Mouse (Mus musculus) kidney, embryonic 16.5 days (tissue): ENCODE results near the gene Efhd2. TPM values are rescaled to one million over a fixed set of nuclear protein-coding genes. Genes with fewer than 3 reads are reported as not detected.

Experiments used
- ATAC-seq: fragments of 200-750 bp; cut with Nextera tagmentation; 2 replicates; pipeline ENCODE4 v1.8.0; 2017; ENCODE audit warnings: moderate TSS enrichment; ENCODE audit not compliant: low FRiP score, low TSS enrichment
- H3K27ac ChIP-seq: fragments of 300-500 bp; sonication (generic); 2 replicates; pipeline ENCODE4 v1.5.1; 2014; ENCODE audit warnings: low read length
- H3K27me3 ChIP-seq: fragments of 300-500 bp; sonication (generic); 2 replicates; pipeline ENCODE4 v1.6.1; 2014; ENCODE audit warnings: low read length, control low read depth, mixed read lengths; ENCODE audit not compliant: insufficient read depth
- H3K36me3 ChIP-seq: fragments of 300-500 bp; sonication (generic); 2 replicates; pipeline ENCODE4 v1.6.1; 2014; ENCODE audit warnings: low read length, control low read depth, mixed read lengths; ENCODE audit not compliant: insufficient read depth
- H3K4me1 ChIP-seq: fragments of 300-500 bp; sonication (generic); 2 replicates; pipeline ENCODE4 v1.6.1; 2014; ENCODE audit warnings: low read length, control low read depth, mixed read lengths; ENCODE audit not compliant: insufficient read depth
- H3K4me2 ChIP-seq: fragments of 300-500 bp; sonication (generic); replicated peaks from 2 replicates; pipeline ENCODE4 v1.6.1; 2014; ENCODE audit warnings: low read depth, low read length
- H3K4me3 ChIP-seq: fragments of 300-500 bp; sonication (generic); 2 replicates; pipeline ENCODE4 v1.5.1; 2014; ENCODE audit warnings: mild to moderate bottlenecking, low read length
- H3K9ac ChIP-seq: fragments of 300-500 bp; sonication (generic); replicated peaks from 2 replicates; pipeline ENCODE4 v1.6.1; 2014; ENCODE audit warnings: low read length
- H3K9me3 ChIP-seq: fragments of 300-500 bp; sonication (generic); 2 replicates; pipeline ENCODE4 v1.6.1; 2016; ENCODE audit warnings: low read length, control low read depth
- WGBS: fragments of 180-500 bp; shearing (Covaris S2); extraction: QIAGEN DNeasy Blood & Tissue Kit; methylation state at CpG from one replicate; pipeline ENCODE4 v1.1.7; 2014; 5-methylcytosine and 5-hydroxymethylcytosine counted together
- polyA plus RNA-seq: library from polyadenylated mRNA; unstranded; fragments of >200 nt; fragmentation: Nextera tagmentation; extraction: Ambion mirVana; gene quantifications from 2 replicates; pipeline ENCODE4 v1.2.1, GENCODE M21; 2015

Efhd2 gene
- polyA plus RNA-seq, 1 experiment from 2014 or later: 62.4 TPM

GRCm38 (mm10) chr4:141819316-141819715 lies 55.4 kb downstream of the Efhd2 start:
- no peaks in the 10 kb centered on the region for H3K36me3 ChIP-seq
- H3K27ac ChIP-seq: no peak overlapping the region
- WGBS: 93% methylated on average over 7 of the region's 7 CpGs
- no peak for ATAC-seq
- no peak overlapping the region for H3K9ac ChIP-seq
- no peaks in the 10 kb centered on the region for H3K9me3 ChIP-seq
- H3K4me3 ChIP-seq: no peak overlapping the region
- no peaks in the 10 kb centered on the region for H3K27me3 ChIP-seq
- H3K4me2 ChIP-seq: no peak overlapping the region
- H3K4me1 ChIP-seq: no peaks in the 10 kb centered on the region

GRCm38 (mm10) chr4:141818861-141819260 lies 55.9 kb downstream of the Efhd2 start:
- H3K27ac ChIP-seq: no peak overlapping the region
- H3K4me1 ChIP-seq: no peaks in the 10 kb centered on the region
- 0 out of 2 replicates have a peak, but pooled peaks cover under 1% of the 10 kb centered on the region for H3K36me3 ChIP-seq
- no peaks in the 10 kb centered on the region for H3K27me3 ChIP-seq
- no peaks in the 10 kb centered on the region for H3K9me3 ChIP-seq
- H3K4me2 ChIP-seq: no peak overlapping the region
- WGBS: 89% methylated on average over 13 of the region's 13 CpGs
- no peak for ATAC-seq
- no peak overlapping the region for H3K9ac ChIP-seq
- no peak overlapping the region for H3K4me3 ChIP-seq

DNA sequence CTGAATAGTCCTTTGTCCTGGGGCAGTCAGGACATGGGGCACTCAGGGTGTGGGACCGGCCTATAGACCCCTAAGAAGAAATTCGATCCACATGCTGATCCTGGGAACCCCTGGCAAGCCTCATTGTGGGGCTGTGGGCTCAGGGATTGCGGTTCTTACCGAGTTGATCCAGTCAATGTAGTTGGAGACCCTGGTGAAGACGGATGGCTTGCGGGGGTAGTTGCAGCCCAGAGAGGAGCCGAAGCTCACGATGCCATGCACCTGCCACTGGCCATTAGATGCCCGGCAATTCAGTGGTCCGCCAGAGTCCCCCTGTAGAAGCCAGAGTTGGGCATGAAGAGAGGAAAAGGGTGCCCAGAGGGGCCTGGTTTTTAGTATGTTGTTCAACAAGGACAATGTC lies 57.0 kb downstream of the Efhd2 start:
- no peaks in the 10 kb centered on the region for H3K27me3 ChIP-seq
- H3K4me3 ChIP-seq: no peak overlapping the region
- H3K36me3 ChIP-seq: 0 out of 2 replicates have a peak, but pooled peaks cover 10% of the 10 kb centered on the region
- H3K27ac ChIP-seq: no peak overlapping the region
- H3K4me1 ChIP-seq: no peaks in the 10 kb centered on the region
- ATAC-seq: no peak
- H3K9ac ChIP-seq: no peak overlapping the region
- no peaks in the 10 kb centered on the region for H3K9me3 ChIP-seq
- H3K4me2 ChIP-seq: no peak overlapping the region
- WGBS: 74% methylated on average over 10 of the region's 10 CpGs

GRCm38 (mm10) chr4:141816776-141817655 lies 57.7 kb downstream of the Efhd2 start:
- no peaks in the 10 kb centered on the region for H3K9me3 ChIP-seq
- WGBS: 55% methylated on average over 14 of the region's 14 CpGs
- ATAC-seq: no peak

DNA sequence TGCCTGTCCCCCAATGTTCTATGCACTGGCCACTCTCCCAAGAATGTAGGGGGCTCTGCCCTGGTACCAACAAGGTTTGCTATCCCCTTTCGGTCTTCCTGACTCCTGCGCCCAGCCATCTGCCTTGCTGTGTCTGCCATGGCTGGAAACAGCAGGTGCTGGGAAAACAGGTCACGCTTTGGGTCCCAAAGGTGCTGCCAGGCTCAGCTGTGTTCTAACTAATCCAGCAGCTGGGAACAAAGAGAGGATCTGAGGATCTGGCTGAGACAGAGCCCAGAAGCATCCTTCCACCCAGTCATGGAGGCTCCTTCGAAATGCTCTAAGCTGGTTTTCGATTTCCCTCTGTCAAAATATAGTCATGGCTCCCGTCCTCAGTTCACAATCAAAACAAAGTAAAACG lies 58.5 kb downstream of the Efhd2 start:
- WGBS: 87% methylated on average over 7 of the region's 7 CpGs
- peaks cover 22% of the 10 kb centered on the region; the same call in 1 of the 2 replicates for H3K36me3 ChIP-seq
- no peak overlapping the region for H3K27ac ChIP-seq
- ATAC-seq: no peak
- H3K4me3 ChIP-seq: no peak overlapping the region
- no peaks in the 10 kb centered on the region for H3K9me3 ChIP-seq
- no peaks in the 10 kb centered on the region for H3K27me3 ChIP-seq
- no peaks in the 10 kb centered on the region for H3K4me1 ChIP-seq
- H3K4me2 ChIP-seq: no peak overlapping the region
- H3K9ac ChIP-seq: no peak overlapping the region

More at GRCm38 (mm10) chr4:141816776-141817655, 57.7 kb downstream of the Efhd2 start:
- H3K27me3 ChIP-seq: no peaks in the 10 kb centered on the region
- H3K4me1 ChIP-seq: no peaks in the 10 kb centered on the region
- no peak overlapping the region for H3K27ac ChIP-seq
- H3K4me3 ChIP-seq: no peak overlapping the region
- H3K9ac ChIP-seq: no peak overlapping the region
- H3K4me2 ChIP-seq: no peak overlapping the region
- H3K36me3 ChIP-seq: peaks cover 15% of the 10 kb centered on the region; the same call in 1 of the 2 replicates

DNA sequence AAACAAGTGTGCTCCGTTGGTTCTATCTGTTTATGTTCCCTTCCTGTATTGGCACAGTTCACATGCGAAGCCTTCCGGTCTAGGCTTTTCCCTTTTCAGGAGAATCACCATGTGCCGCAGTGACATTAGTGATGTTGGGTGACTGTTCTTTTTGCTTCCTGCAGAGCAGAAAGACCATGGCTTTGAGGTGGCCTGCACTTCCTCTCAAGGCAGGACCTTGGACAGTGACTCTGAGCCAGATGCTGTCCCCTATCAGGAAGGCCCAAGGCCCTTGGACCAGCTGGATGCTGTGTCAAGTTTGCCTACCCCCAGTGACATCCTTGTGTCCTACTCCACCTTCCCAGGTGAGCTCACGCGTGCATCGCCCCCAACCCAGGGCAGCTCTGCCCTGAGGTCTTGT lies 63.3 kb downstream of the Efhd2 start:
- peaks cover 63% of the 10 kb centered on the region for H3K36me3 ChIP-seq
- no peaks in the 10 kb centered on the region for H3K4me1 ChIP-seq
- H3K9ac ChIP-seq: no peak overlapping the region
- no peak overlapping the region for H3K4me3 ChIP-seq
- H3K4me2 ChIP-seq: no peak overlapping the region
- H3K9me3 ChIP-seq: no peaks in the 10 kb centered on the region
- 98% methylated on average over 7 of the region's 7 CpGs for WGBS
- no peak for ATAC-seq
- no peaks in the 10 kb centered on the region for H3K27me3 ChIP-seq
- H3K27ac ChIP-seq: no peak overlapping the region

GRCm38 (mm10) chr4:141810975-141811374 lies 63.7 kb downstream of the Efhd2 start:
- Histone ChIP-seq H3K4me1 (no peaks in the 10 kb centered on the region), H3K27ac (no peak overlapping the region), H3K4me3 (no peak overlapping the region), H3K36me3 (peaks cover 67% of the 10 kb centered on the region), H3K9ac (no peak overlapping the region), H3K9me3 (no peaks in the 10 kb centered on the region), H3K4me2 (no peak overlapping the region), H3K27me3 (no peaks in the 10 kb centered on the region)
- 96% methylated on average over 2 of the region's 2 CpGs for WGBS
- ATAC-seq: no peak

GRCm38 (mm10) chr4:141809850-141810464 lies 64.8 kb downstream of the Efhd2 start:
- ATAC-seq: no peak
- H3K9me3 ChIP-seq: no peaks in the 10 kb centered on the region
- no peaks in the 10 kb centered on the region for H3K4me1 ChIP-seq
- no peak overlapping the region for H3K4me2 ChIP-seq
- H3K27me3 ChIP-seq: no peaks in the 10 kb centered on the region
- H3K9ac ChIP-seq: no peak overlapping the region
- peaks cover 77% of the 10 kb centered on the region for H3K36me3 ChIP-seq
- H3K27ac ChIP-seq: no peak overlapping the region
- WGBS: 81% methylated on average over 8 of the region's 8 CpGs
- H3K4me3 ChIP-seq: no peak overlapping the region
